Mouse (Mus musculus): ENCODE measurements around the gene Pf4. TPM values are rescaled to one million over a fixed set of nuclear protein-coding genes. Genes with fewer than 3 reads are reported as not detected.

Gene Pf4
- polyA plus RNA-seq, 2 experiments: 247 to 428 TPM

DNA sequence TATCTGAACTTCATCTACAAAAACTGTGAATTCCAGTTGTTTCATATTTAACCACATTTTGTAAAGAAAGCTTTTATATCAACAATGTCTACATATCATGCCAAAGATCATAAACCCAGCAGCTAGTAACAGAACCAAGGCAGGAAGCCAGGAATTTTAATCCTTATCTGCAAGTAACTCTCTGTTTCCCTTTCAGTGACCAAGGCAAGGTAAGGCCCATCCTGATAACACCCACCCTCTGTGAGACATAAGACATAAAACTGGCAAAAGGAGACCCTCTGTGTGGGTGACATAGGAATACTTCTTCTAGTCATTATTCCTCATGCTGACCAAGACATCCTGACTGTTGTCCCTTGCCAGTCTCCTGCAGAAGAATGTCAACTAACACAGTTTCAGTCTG is 32.3 kb downstream of the Pf4 start:
- Histone ChIP-seq H3K9ac (replicated peaks) (no peak overlapping the region), H3K4me1 (replicated peaks; ENCODE audit: control insufficient read depth in 2 of 2, insufficient read depth in 2 of 2, low read length in 1 of 2) (no peaks in the 10 kb centered on the region), H3K27me3 (ENCODE audit: control insufficient read depth, insufficient read depth, low read length) (no peaks in the 10 kb centered on the region), H3K4me2 (ENCODE audit: low read depth) (no peak overlapping the region), H3K27ac (no peak overlapping the region), H3K9me3 (ENCODE audit: control insufficient read depth, low read length) (no peaks in the 10 kb centered on the region), H3K36me3 (replicated peaks; ENCODE audit: control insufficient read depth, insufficient read depth, low read depth) (no peaks in the 10 kb centered on the region), H3K4me3 (ENCODE audit: insufficient read depth in 1 of 2, low read depth in 2 of 2, low read length in 2 of 2) (no peak overlapping the region)
- ATAC-seq (ENCODE audit: insufficient read depth) (no peak), DNase-seq (ENCODE audit: low read depth in 3 of 3, low spot score in 3 of 3) (no peak)
- no peak for TF ChIP-seq CTCF (IDR thresholded peaks at IDR 0.05; ENCODE audit: low read depth)
- no peak for TF ChIP-seq EP300 (IDR thresholded peaks at IDR 0.05; ENCODE audit: low read depth)

DNA sequence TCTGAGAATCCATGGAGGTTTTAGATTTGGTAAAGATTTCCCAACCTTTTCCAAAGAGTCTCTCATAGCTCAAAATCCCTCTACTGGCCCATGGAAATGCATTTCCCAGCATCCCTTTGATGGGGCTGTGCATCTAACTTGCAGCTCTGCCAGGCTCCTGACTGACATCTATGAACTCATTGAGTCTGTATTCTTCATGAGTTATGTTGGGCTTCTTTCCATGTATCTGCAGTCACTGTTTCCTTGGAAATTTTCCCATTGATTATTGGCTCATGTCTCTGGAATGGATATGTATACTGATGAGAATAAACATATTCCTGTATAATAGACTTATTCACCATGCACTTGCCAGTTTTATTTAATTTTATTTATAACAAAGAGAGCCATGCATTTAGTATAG is 33.8 kb downstream of the Pf4 start:
- Histone ChIP-seq H3K36me3 (replicated peaks; ENCODE audit: control insufficient read depth, insufficient read depth, low read depth) (no peaks in the 10 kb centered on the region), H3K4me3 (ENCODE audit: insufficient read depth in 1 of 2, low read depth in 2 of 2, low read length in 2 of 2) (no peak overlapping the region), H3K4me1 (replicated peaks; ENCODE audit: control insufficient read depth in 2 of 2, insufficient read depth in 2 of 2, low read length in 1 of 2) (no peaks in the 10 kb centered on the region), H3K4me2 (ENCODE audit: low read depth) (no peak overlapping the region), H3K27me3 (ENCODE audit: control insufficient read depth, insufficient read depth, low read length) (no peaks in the 10 kb centered on the region), H3K27ac (no peak overlapping the region), H3K9me3 (ENCODE audit: control insufficient read depth, low read length) (no peaks in the 10 kb centered on the region), H3K9ac (replicated peaks) (no peak overlapping the region)
- DNase-seq (ENCODE audit: low read depth in 3 of 3, low spot score in 3 of 3): no peak
- TF ChIP-seq EP300 (IDR thresholded peaks at IDR 0.05; ENCODE audit: low read depth) (no peak), CTCF (IDR thresholded peaks at IDR 0.05; ENCODE audit: low read depth) (no peak)
- no peak for ATAC-seq (ENCODE audit: insufficient read depth)

DNA sequence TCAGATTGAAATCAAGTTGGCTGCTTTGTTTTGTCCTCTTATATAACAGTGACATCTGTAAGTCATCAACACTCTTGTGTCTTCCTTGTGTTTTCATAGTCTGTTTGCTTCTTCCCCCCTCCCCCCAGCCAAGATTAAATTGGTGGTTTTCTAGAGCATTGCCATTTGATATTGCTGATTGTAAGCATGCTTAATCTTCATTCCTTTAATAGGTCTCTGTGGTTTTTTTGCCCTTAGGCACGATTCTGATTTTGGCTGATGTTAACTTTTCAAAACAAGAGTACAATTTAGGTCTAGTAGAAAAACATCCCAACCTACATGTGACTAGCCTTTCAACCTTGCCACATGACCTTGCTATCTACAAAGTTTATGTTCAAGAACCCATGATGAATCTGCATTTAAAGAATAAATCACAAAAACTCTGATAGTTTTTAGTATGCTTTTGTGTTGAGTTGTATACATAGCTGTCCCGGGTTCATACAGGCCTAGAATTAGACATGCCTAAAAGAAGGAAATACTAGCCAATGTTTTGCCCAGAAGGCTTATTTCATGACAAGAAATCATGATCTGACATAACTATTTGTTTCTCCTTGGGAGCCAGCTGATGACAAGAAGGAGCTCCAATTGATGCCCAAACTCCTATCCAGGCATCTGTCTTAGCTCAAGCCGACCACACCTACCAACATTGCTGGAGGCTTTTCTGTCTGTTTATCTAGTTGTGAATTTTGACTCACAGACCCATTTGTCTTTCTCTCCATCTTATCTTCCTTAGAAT is 35.1 kb downstream of the Pf4 start:
- H3K9ac ChIP-seq (replicated peaks): no peak overlapping the region
- H3K27ac ChIP-seq: no peak overlapping the region
- 49% methylated on average over 3 of the region's 3 CpGs for WGBS (ENCODE audit: insufficient replicate concordance)
- no peaks in the 10 kb centered on the region for H3K4me1 ChIP-seq (replicated peaks; ENCODE audit: control insufficient read depth in 2 of 2, insufficient read depth in 2 of 2, low read length in 1 of 2)
- DNase-seq (ENCODE audit: low read depth in 3 of 3, low spot score in 3 of 3) (no peak), ATAC-seq (ENCODE audit: insufficient read depth) (no peak)
- H3K9me3 ChIP-seq (ENCODE audit: control insufficient read depth, low read length): no peaks in the 10 kb centered on the region
- no peaks in the 10 kb centered on the region for H3K36me3 ChIP-seq (replicated peaks; ENCODE audit: control insufficient read depth, insufficient read depth, low read depth)
- no peak overlapping the region for H3K4me2 ChIP-seq (ENCODE audit: low read depth)
- TF ChIP-seq CTCF (IDR thresholded peaks at IDR 0.05; ENCODE audit: low read depth) (no peak), EP300 (IDR thresholded peaks at IDR 0.05; ENCODE audit: low read depth) (no peak)
- no peaks in the 10 kb centered on the region for H3K27me3 ChIP-seq (ENCODE audit: control insufficient read depth, insufficient read depth, low read length)
- no peak overlapping the region for H3K4me3 ChIP-seq (ENCODE audit: insufficient read depth in 1 of 2, low read depth in 2 of 2, low read length in 2 of 2)

DNA sequence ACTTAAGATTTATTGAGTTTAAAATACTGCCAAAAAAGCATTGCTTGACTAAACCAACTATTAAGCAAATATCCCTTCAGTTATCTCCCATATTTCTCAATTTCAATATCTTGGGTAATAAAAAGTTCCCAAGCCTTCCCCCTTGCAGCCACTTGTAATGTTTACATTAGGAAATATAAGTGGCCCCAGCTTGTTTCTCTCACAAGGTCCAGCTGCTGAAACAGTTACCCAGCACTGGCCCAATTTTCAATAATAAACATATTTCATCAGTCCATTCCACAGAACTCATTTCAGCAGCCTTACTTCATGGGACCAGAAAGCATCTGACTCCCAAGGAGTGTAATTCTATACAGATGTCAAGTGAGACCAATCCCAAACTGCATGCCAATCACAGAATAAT is 47.5 kb downstream of the Pf4 start:
- Histone ChIP-seq H3K9ac (replicated peaks) (no peak overlapping the region), H3K9me3 (ENCODE audit: control insufficient read depth, low read length) (no peaks in the 10 kb centered on the region), H3K27me3 (ENCODE audit: control insufficient read depth, insufficient read depth, low read length) (no peaks in the 10 kb centered on the region), H3K36me3 (replicated peaks; ENCODE audit: control insufficient read depth, insufficient read depth, low read depth) (no peaks in the 10 kb centered on the region), H3K4me3 (ENCODE audit: insufficient read depth in 1 of 2, low read depth in 2 of 2, low read length in 2 of 2) (no peak overlapping the region), H3K27ac (no peak overlapping the region), H3K4me1 (replicated peaks; ENCODE audit: control insufficient read depth in 2 of 2, insufficient read depth in 2 of 2, low read length in 1 of 2) (no peaks in the 10 kb centered on the region), H3K4me2 (ENCODE audit: low read depth) (no peak overlapping the region)
- DNase-seq (ENCODE audit: low read depth in 3 of 3, low spot score in 3 of 3): no peak
- no peak for ATAC-seq (ENCODE audit: insufficient read depth)
- TF ChIP-seq EP300 (IDR thresholded peaks at IDR 0.05; ENCODE audit: low read depth) (no peak), CTCF (IDR thresholded peaks at IDR 0.05; ENCODE audit: low read depth) (no peak)

Small RNA genes lying within 50 kb of the gene (microRNA-seq; reads per million reads assigned to microRNA genes)
- not detected for gene Gm24322

Other genes starting within 250 kb of the Pf4 start
- gene 5830473C10Rik, start 211.3 kb upstream of the Pf4 start, polyA plus RNA-seq (2012; rRNA removed): 0.79 and 0.85 TPM in 2 replicates
- 0.53 and 0.72 TPM in 2 replicates for gene 5830473C10Rik, start 211.3 kb upstream of the Pf4 start, polyA plus RNA-seq (2014; fragmentation: Nextera tagmentation; extraction: Ambion mirVana)
- 1.4 and 2.4 TPM in 2 replicates for gene Rassf6, start 131.8 kb upstream of the Pf4 start, polyA plus RNA-seq (2012; rRNA removed)
- 3.6 and 3.7 TPM in 2 replicates for gene Rassf6, start 131.8 kb upstream of the Pf4 start, polyA plus RNA-seq (2014; fragmentation: Nextera tagmentation; extraction: Ambion mirVana)
- 0.40 and 0.41 TPM in 2 replicates for gene Cxcl5, start 13.1 kb upstream of the Pf4 start, polyA plus RNA-seq (2012; rRNA removed)
- 0.69 and 0.85 TPM in 2 replicates for gene Cxcl5, start 13.1 kb upstream of the Pf4 start, polyA plus RNA-seq (2014; fragmentation: Nextera tagmentation; extraction: Ambion mirVana)
- 129 and 146 TPM in 2 replicates for gene Ppbp, start 3.9 kb upstream of the Pf4 start, polyA plus RNA-seq (2012; rRNA removed)
- 176 and 219 TPM in 2 replicates for gene Ppbp, start 3.9 kb upstream of the Pf4 start, polyA plus RNA-seq (2014; fragmentation: Nextera tagmentation; extraction: Ambion mirVana)
- gene Cxcl3, start 13.7 kb downstream of the Pf4 start, polyA plus RNA-seq (2012; rRNA removed): 0.07 TPM in 1 of 2 replicates, not detected in the other
- gene Cxcl3, start 13.7 kb downstream of the Pf4 start, polyA plus RNA-seq (2014; fragmentation: Nextera tagmentation; extraction: Ambion mirVana): 0.17 TPM in 1 of 2 replicates, not detected in the other
- gene Cxcl15, start 22.1 kb downstream of the Pf4 start, polyA plus RNA-seq (2012; rRNA removed): 0.03 TPM in 1 of 2 replicates, not detected in the other
- not detected in 2 replicates for gene Cxcl15, start 22.1 kb downstream of the Pf4 start, polyA plus RNA-seq (2014; fragmentation: Nextera tagmentation; extraction: Ambion mirVana)
- 1.5 and 2.5 TPM in 2 replicates for gene Cxcl1, start 118.8 kb downstream of the Pf4 start, polyA plus RNA-seq (2012; rRNA removed)
- 1.8 and 5.9 TPM in 2 replicates for gene Cxcl1, start 118.8 kb downstream of the Pf4 start, polyA plus RNA-seq (2014; fragmentation: Nextera tagmentation; extraction: Ambion mirVana)
- 0.03 and 0.24 TPM in 2 replicates for gene Cxcl2, start 131.4 kb downstream of the Pf4 start, polyA plus RNA-seq (2012; rRNA removed)
- not detected in 2 replicates for gene Cxcl2, start 131.4 kb downstream of the Pf4 start, polyA plus RNA-seq (2014; fragmentation: Nextera tagmentation; extraction: Ambion mirVana)
- gene Mthfd2l, start 158.7 kb downstream of the Pf4 start, polyA plus RNA-seq (2012; rRNA removed): 3.7 and 4.4 TPM in 2 replicates
- 9.1 and 9.2 TPM in 2 replicates for gene Mthfd2l, start 158.7 kb downstream of the Pf4 start, polyA plus RNA-seq (2014; fragmentation: Nextera tagmentation; extraction: Ambion mirVana)